Mouse (Mus musculus) thymus, postnatal 14 days (tissue): ENCODE data around the gene Slco3a1.
"Not testable (repeated sequence)": the region's sequence is repeated elsewhere in the genome, so short reads cannot be mapped to it uniquely, and the experiment has no call there.

Source experiments
- DNase-seq: peaks from one replicate; pipeline ENCODE4 v3.0.0; 2021

The Slco3a1 gene

GRCm38 (mm10) chr7:74423928-74424850 lies 130.4 kb downstream of the Slco3a1 start:
- DNase-seq, result peak; percentile 46

GRCm38 (mm10) chr7:74423316-74423715 lies 131.3 kb downstream of the Slco3a1 start:
- DNase-seq, result no peak

- DNase-seq, result no peak
These were observed 131.8 kb downstream of the Slco3a1 start for GRCm38 (mm10) chr7:74422731-74423130.

GRCm38 (mm10) chr7:74422002-74422401 lies 132.6 kb downstream of the Slco3a1 start:
- no peak for DNase-seq

GRCm38 (mm10) chr7:74421591-74421990 lies 133.0 kb downstream of the Slco3a1 start:
- DNase-seq, result no peak

GRCm38 (mm10) chr7:74419706-74420105 lies 134.9 kb downstream of the Slco3a1 start:
- no peak for DNase-seq

- DNase-seq, result no peak
These were observed 137.6 kb downstream of the Slco3a1 start for GRCm38 (mm10) chr7:74417009-74417408.

- DNase-seq, result no peak
These were observed 139.3 kb downstream of the Slco3a1 start for GRCm38 (mm10) chr7:74415241-74415640.

- DNase-seq, result no peak
These were observed 140.6 kb downstream of the Slco3a1 start for GRCm38 (mm10) chr7:74413738-74414716.

GRCm38 (mm10) chr7:74408601-74409323 lies 145.8 kb downstream of the Slco3a1 start:
- DNase-seq, result no peak

- DNase-seq, result not testable (repeated sequence)
These were observed 146.7 kb downstream of the Slco3a1 start for GRCm38 (mm10) chr7:74407851-74408250.

GRCm38 (mm10) chr7:74399729-74400128 lies 154.9 kb downstream of the Slco3a1 start:
- DNase-seq, result no peak

- DNase-seq, result no peak
These were observed 155.4 kb downstream of the Slco3a1 start for GRCm38 (mm10) chr7:74399154-74399553.

- no peak for DNase-seq
These were observed 156.3 kb downstream of the Slco3a1 start for GRCm38 (mm10) chr7:74398326-74398725.

- no peak for DNase-seq
These were observed 163.1 kb downstream of the Slco3a1 start for GRCm38 (mm10) chr7:74391451-74391873.

GRCm38 (mm10) chr7:74389570-74389969 lies 165.0 kb downstream of the Slco3a1 start:
- no peak for DNase-seq

- no peak for DNase-seq
These were observed 168.3 kb downstream of the Slco3a1 start for GRCm38 (mm10) chr7:74386257-74386656.

GRCm38 (mm10) chr7:74383040-74383666 lies 171.4 kb downstream of the Slco3a1 start:
- no peak for DNase-seq

GRCm38 (mm10) chr7:74382286-74382685 lies 172.3 kb downstream of the Slco3a1 start:
- DNase-seq, result no peak

- DNase-seq, result no peak
These were observed 172.7 kb downstream of the Slco3a1 start for GRCm38 (mm10) chr7:74381881-74382281.

GRCm38 (mm10) chr7:74381051-74381450 lies 173.5 kb downstream of the Slco3a1 start:
- no peak for DNase-seq

GRCm38 (mm10) chr7:74377909-74378308 lies 176.7 kb downstream of the Slco3a1 start:
- no peak for DNase-seq
